Mouse (Mus musculus) liver, embryonic 14.5 days (tissue): ENCODE data around the gene Ap2m1.

Source experiments
- CTCF ChIP-seq: IDR thresholded peaks from 2 replicates; pipeline ENCODE4 v1.5.1; 2016; ENCODE audit warnings: antibody characterized with exemption, low read depth, control low read depth
- EP300 ChIP-seq: IDR thresholded peaks from 2 replicates; pipeline ENCODE4 v1.6.1; 2016; ENCODE audit warnings: antibody characterized with exemption, low read depth

- TF ChIP-seq CTCF (no peak), EP300 (no peak)
These were observed 41.8 kb upstream of the Ap2m1 start for GRCm38 (mm10) chr16:20493452-20493851.
